Mouse (Mus musculus) ES-Bruce4 (cell line): ENCODE data around the gene Vmac. TPM values are rescaled to one million over a fixed set of nuclear protein-coding genes. Genes with fewer than 3 reads are reported as not detected.

Source experiments
- H3K27ac ChIP-seq: 2 replicates; pipeline ENCODE4 v1.5.1; 2012; ENCODE audit warnings: low read length, inconsistent platforms; ENCODE audit not compliant: insufficient read depth
- H3K27me3 ChIP-seq: 2 replicates; pipeline ENCODE4 v1.6.1; 2012; ENCODE audit warnings: mild to moderate bottlenecking, low read length, inconsistent platforms; ENCODE audit not compliant: control insufficient read depth, poor library complexity, insufficient read depth, severe bottlenecking
- H3K36me3 ChIP-seq: 2 replicates; pipeline ENCODE4 v1.6.1; 2012; ENCODE audit warnings: inconsistent platforms, mild to moderate bottlenecking, low read length, moderate library complexity; ENCODE audit not compliant: control insufficient read depth, poor library complexity, insufficient read depth, severe bottlenecking
- H3K4me1 ChIP-seq: one replicate; pipeline ENCODE4 v1.8.1; 2011; ENCODE audit warnings: low read length; ENCODE audit not compliant: control insufficient read depth, insufficient read depth
- H3K4me3 ChIP-seq: 2 replicates; pipeline ENCODE4 v1.5.1; 2011; ENCODE audit warnings: low read depth, mild to moderate bottlenecking, low read length
- H3K9ac ChIP-seq: 2 replicates; pipeline ENCODE4 v1.6.1; 2012; ENCODE audit warnings: low read depth, mild to moderate bottlenecking, inconsistent platforms; ENCODE audit not compliant: poor library complexity, severe bottlenecking
- H3K9me3 ChIP-seq: replicated peaks from 2 replicates; pipeline ENCODE4 v1.6.1; 2012; ENCODE audit warnings: mild to moderate bottlenecking, low read length, inconsistent platforms; ENCODE audit not compliant: control insufficient read depth, poor library complexity, insufficient read depth, severe bottlenecking
- CTCF ChIP-seq: IDR thresholded peaks from one replicate; pipeline ENCODE4 v1.8.1; 2011; ENCODE audit warnings: low read depth, low read length
- EP300 ChIP-seq: IDR thresholded peaks from 2 replicates; pipeline ENCODE4 v1.6.1; 2011; ENCODE audit warnings: low read depth, low read length; ENCODE audit not compliant: insufficient read depth
- POLR2A ChIP-seq: IDR thresholded peaks from one replicate; pipeline ENCODE4 v1.8.1; 2011; ENCODE audit warnings: low read length; ENCODE audit not compliant: insufficient read depth
- polyA plus RNA-seq: library from polyadenylated mRNA; stranded (reverse); fragments of >200 nt; gene quantifications from 2 replicates; pipeline ENCODE4 v1.2.4, GENCODE M21; 2011; ENCODE audit warnings: low read depth; ENCODE audit not compliant: missing spikeins, insufficient read depth, insufficient read length

Vmac gene
- polyA plus RNA-seq, 1 experiment, result 23.2 TPM

- H3K4me1 ChIP-seq, result peaks cover 3% of the 10 kb centered on the region
- H3K27me3 ChIP-seq, result no peaks in the 10 kb centered on the region
- H3K4me3 ChIP-seq, result peak overlapping the region; percentile 55
- TF ChIP-seq CTCF, result peak; percentile 50
- TF ChIP-seq POLR2A, result no peak
- no peak for TF ChIP-seq EP300
- peak overlapping the region; percentile 39 for H3K9ac ChIP-seq
- H3K36me3 ChIP-seq, result no peaks in the 10 kb centered on the region
- no peaks in the 10 kb centered on the region for H3K9me3 ChIP-seq
- peak overlapping the region; percentile 42; the same call in 1 of the 2 replicates for H3K27ac ChIP-seq
These were observed 45.2 kb upstream of the Vmac start for GRCm38 (mm10) chr17:56762769-56763731.

- no peak for TF ChIP-seq EP300
- no peak for TF ChIP-seq CTCF
- TF ChIP-seq POLR2A, result peak; percentile 55
- Histone ChIP-seq H3K36me3 (no peaks in the 10 kb centered on the region), H3K27ac (no peak overlapping the region), H3K4me3 (peak overlapping the region; percentile 55), H3K9me3 (no peaks in the 10 kb centered on the region), H3K9ac (peak overlapping the region; percentile 39), H3K27me3 (no peaks in the 10 kb centered on the region), H3K4me1 (peaks cover 3% of the 10 kb centered on the region)
These were observed 44.2 kb upstream of the Vmac start for GRCm38 (mm10) chr17:56761991-56762410.

GRCm38 (mm10) chr17:56761077-56761476, 43.3 kb upstream of the Vmac start:
- Histone ChIP-seq H3K4me3 (no peak overlapping the region), H3K9ac (no peak overlapping the region), H3K27ac (no peak overlapping the region), H3K9me3 (no peaks in the 10 kb centered on the region), H3K36me3 (no peaks in the 10 kb centered on the region), H3K4me1 (peaks cover 3% of the 10 kb centered on the region), H3K27me3 (no peaks in the 10 kb centered on the region)
- TF ChIP-seq EP300 (no peak), CTCF (no peak), POLR2A (no peak)

GRCm38 (mm10) chr17:56759261-56759660, 41.4 kb upstream of the Vmac start:
- no peak overlapping the region for H3K9ac ChIP-seq
- no peaks in the 10 kb centered on the region for H3K9me3 ChIP-seq
- H3K27me3 ChIP-seq, result no peaks in the 10 kb centered on the region
- no peaks in the 10 kb centered on the region for H3K36me3 ChIP-seq
- H3K27ac ChIP-seq, result no peak overlapping the region
- TF ChIP-seq EP300, result no peak
- TF ChIP-seq CTCF, result no peak
- no peak for TF ChIP-seq POLR2A
- no peak overlapping the region for H3K4me3 ChIP-seq
- H3K4me1 ChIP-seq, result peaks cover 3% of the 10 kb centered on the region

GRCm38 (mm10) chr17:56758132-56758531, 40.3 kb upstream of the Vmac start:
- Histone ChIP-seq H3K36me3 (no peaks in the 10 kb centered on the region), H3K9ac (peak overlapping the region; percentile 36; the same call in 1 of the 2 replicates), H3K27ac (no peak overlapping the region), H3K27me3 (no peaks in the 10 kb centered on the region), H3K4me3 (no peak overlapping the region), H3K9me3 (no peaks in the 10 kb centered on the region), H3K4me1 (peaks cover 5% of the 10 kb centered on the region)
- TF ChIP-seq EP300, result 0 out of 2 replicates have a peak, but pooled peaks have one; percentile 31
- no peak for TF ChIP-seq POLR2A
- TF ChIP-seq CTCF, result peak; percentile 75
